Mouse (Mus musculus): ENCODE data around the gene Bcl10. TPM values are rescaled to one million over a fixed set of nuclear protein-coding genes. Genes with fewer than 3 reads are reported as not detected.

The Bcl10 gene
- polyA plus RNA-seq, 1 experiment: 14.7 TPM

DNA sequence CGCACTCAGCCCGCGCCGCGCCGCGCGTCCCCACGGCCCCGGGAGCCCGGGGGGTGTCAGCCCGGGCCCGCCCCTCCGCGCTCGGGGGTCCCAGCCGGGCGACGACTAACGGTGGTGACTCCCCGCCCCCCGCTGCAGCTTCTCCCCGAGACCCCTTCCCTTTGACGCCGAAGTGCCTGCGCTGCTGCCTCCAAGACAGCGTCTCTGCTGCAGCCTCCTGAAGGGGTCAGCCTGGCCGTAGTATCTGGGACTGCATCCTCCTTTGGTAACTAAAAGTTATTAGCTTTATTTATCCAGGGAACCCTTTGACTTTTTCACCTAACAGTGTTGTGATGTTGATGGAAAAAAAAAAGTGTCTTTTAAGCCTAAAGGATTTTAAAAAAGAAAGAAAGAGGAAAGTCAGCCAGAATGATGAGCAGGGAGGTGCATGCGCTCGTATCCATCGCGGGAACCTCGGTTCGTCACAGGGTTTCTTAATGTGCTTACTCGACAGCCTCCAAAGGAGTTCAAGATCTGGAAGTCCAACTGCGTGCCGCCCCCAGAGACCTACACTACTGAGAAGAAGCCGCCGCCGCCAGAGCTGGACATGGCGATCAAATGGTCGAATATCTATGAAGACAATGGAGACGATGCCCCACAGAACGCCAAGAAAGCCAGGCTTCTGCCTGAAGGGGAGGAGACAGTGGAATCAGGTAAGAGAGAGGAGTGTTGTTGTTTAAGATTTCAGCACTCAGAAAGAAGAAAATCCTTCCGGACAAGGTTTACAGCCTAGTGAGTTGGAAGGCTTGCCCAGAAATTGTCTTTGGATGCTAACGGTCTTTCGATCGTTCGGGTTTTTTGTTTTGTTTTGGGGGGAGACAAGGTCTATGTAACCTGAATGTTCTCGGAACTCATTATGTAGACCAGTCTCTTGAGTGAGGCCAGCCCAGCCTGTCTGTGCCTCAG lies 16.1 kb downstream of the Bcl10 start:
- TF ChIP-seq GATA1 (IDR thresholded peaks at IDR 0.05; ENCODE audit: low read length): no peak

DNA sequence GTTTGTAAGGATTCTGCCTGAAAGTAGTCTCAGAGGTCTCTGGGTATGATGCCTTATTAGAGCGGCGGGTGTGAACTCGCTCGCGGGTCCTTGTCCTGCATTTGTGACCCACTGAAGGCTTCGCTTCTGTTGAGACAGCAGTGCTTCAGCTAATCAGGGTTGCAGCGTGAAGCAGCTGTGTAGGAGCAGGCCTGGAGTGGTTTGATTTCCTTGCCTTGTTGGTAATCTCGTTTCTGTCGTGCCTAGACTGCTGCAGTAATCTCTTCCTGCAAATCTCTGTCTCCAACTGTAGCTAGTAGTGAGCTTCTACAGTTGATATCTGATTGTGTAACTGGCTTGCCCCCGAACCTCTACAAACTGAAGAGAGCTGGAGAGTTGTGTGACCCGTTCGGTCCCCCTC lies 16.8 kb downstream of the Bcl10 start:
- peak; percentile 98 for TF ChIP-seq GATA1 (IDR thresholded peaks at IDR 0.05; ENCODE audit: low read length)

DNA sequence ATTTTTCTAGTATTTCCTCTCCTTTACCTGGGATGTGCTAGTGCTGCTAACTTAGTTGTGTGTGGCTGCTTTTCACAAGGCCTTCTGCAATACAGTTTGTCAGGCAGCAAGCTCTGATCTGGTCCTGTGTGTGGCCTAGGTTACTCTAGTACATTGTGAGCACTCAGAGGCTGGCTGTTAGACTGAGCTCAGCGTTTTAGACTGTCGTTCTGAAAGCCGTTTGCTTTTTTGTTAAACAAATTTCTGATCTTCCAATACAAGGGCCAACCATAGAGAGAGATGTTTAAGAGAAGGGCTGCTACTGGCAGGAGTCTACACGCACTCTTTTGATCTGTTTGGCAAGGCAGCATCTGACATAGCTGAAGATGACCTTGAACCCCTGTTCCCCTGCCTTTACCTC lies 17.4 kb downstream of the Bcl10 start:
- no peak for TF ChIP-seq GATA1 (IDR thresholded peaks at IDR 0.05; ENCODE audit: low read length)

DNA sequence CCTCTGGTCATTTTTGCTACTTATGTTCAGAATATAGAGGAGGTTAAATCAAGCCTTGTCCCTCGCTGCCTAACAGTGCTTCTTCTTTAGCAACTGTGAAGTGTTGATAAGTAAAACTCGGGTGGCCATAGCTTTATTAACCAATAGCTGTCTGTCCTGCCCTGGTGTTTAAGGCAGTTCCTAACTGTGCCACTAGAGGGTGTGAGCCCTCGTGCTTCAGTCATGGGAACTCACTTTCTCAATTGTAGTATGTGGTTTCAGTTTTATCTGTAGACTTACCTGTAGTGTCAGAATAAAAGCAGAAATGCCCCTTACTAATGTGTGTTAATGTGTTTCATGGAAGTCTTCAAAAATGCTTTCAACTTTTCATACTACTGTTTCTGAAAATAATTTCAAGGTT lies 19.4 kb downstream of the Bcl10 start:
- TF ChIP-seq GATA1 (IDR thresholded peaks at IDR 0.05; ENCODE audit: low read length): no peak

DNA sequence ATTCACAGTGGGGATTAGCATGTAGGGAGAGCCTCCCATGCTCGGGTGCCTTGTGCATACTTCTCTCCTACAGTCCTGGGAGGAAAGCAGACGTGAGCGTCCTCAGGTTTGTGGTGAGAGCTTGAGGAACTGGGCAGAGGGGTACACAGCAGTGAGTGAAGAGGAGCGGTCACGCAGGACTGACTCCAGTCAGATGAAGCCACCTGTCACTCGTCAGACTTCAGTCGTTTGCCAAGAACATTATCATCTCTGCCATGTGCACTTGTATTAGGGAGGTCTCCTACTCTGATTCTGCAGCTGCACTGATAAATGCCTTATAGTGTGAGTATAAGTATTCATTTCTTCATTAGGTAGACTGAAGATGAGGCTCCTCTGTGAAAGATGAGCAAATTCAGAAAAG lies 21.7 kb downstream of the Bcl10 start:
- TF ChIP-seq GATA1 (IDR thresholded peaks at IDR 0.05; ENCODE audit: low read length): no peak

DNA sequence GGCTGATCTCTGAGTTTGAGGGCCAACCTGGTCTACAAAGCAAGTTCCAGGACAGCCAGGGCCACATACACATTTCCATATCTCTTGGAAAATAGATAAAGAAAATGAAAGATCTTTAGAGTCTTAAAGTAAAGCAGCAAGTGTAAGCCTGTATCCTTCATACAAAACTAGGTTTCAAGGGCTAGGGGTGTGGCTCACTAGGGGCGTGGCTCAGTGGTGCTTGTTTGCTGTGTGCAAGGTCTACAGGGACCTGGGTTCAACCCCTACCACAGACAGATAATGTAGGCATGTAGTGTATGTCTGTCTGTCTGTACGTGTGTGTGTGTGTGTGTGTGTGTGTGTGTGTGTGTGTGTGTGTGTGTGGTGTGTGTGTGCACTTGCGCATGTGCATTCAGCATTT lies 23.3 kb downstream of the Bcl10 start:
- no peak for TF ChIP-seq GATA1 (IDR thresholded peaks at IDR 0.05; ENCODE audit: low read length)

DNA sequence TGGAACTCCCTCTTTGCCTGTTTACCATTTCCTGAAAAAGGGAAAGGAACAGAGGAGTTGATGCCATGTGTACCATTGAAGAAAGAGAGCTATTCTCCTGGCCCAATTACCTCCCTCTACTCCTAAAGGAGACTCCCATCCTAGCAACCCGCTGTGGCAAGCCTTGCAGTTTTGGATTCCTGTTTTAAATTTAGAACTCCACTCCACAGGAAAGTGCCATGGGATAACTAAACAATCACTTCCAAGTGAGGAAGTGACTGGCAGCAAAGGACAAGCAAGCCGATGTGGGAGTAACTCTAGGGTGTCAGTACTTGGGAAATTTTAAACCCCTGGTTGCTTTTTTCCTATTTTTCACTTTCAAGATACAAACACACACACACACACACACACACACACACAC lies 24.1 kb downstream of the Bcl10 start:
- no peak for TF ChIP-seq GATA1 (IDR thresholded peaks at IDR 0.05; ENCODE audit: low read length)

DNA sequence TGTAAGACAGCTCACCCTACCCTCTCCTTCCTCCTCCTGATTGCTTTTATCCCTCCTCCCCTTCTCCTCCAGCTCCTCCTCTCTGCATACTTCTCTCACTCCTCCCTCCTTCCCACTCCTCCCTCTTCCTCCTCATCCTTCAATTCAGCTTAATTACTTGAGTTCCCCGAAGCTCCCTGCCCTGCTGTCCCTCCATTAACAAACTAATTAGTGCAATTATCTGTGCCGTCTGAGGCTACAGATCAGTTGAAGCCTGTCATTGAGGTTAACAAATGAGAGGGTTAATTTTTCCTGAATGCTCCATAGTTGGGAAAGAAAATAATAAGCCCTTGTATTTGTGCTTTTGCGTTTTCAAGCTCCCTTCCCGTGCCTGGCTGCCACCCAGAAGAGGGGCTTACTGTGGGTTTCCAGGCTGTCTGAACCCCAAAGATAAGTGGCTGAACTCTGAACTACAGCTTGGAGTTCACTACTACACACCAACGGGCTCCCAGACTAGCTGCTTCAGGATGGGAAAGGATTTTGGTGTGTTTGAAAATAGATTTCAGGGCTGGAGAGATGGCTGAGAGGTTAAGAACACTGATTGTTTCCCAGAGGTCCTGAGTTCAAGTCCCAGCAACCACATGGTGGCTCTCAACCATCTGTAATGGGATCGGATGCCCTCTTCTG lies 25.1 kb downstream of the Bcl10 start:
- no peak for TF ChIP-seq GATA1 (IDR thresholded peaks at IDR 0.05; ENCODE audit: low read length)

DNA sequence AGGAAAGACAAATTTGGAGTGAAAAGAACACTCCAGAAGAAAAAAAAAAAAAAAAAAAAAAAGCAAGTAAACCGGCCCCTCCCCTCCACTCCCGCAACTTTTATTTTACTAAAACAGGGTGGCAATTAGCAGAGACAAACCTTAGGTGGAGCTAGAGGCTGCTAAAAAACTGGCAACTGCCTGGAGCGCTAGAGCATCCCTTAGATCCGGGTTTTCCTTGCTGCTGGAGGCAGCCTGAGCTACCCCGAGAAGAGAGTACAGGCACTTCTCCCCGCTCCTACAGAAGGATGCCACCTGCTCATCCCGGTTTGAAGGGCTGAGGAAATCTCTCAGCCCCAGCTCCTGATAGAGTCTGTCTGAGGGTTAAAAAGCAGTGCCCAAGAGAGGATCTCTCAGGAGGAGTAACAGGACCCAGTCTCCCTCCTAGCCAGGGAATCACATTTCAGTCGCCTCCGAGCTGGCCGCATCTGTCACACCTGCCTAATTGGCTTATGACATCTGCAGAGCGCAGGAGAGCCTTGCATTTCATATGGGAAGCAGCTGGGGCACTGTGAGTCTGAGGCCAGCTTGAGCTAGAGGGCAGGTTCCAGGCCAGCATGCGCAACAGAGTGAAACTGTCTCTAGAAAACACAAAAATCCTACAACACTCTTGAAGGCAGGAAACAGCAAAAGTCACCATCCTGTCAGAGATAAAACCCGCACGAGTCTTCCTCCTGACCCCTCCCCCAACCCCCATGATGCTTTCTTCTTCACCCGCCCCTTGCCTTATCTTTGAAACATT lies 27.6 kb downstream of the Bcl10 start:
- TF ChIP-seq GATA1 (IDR thresholded peaks at IDR 0.05; ENCODE audit: low read length): no peak

DNA sequence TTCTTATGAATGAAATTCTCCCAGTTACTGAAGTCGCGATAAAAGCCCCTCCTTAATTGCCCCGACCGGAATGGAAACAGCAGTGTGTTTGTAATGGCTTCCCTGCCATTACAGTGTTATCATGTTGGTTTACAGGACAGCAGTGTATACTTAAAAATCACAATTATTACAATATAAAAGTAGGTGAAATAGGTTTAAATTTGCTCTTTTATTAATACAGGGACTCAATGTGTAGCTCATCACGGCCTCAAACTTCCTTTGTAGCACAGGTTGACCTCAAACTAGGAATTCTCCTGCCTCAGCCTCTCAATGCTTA lies 28.2 kb downstream of the Bcl10 start:
- no peak for TF ChIP-seq GATA1 (IDR thresholded peaks at IDR 0.05; ENCODE audit: low read length)

DNA sequence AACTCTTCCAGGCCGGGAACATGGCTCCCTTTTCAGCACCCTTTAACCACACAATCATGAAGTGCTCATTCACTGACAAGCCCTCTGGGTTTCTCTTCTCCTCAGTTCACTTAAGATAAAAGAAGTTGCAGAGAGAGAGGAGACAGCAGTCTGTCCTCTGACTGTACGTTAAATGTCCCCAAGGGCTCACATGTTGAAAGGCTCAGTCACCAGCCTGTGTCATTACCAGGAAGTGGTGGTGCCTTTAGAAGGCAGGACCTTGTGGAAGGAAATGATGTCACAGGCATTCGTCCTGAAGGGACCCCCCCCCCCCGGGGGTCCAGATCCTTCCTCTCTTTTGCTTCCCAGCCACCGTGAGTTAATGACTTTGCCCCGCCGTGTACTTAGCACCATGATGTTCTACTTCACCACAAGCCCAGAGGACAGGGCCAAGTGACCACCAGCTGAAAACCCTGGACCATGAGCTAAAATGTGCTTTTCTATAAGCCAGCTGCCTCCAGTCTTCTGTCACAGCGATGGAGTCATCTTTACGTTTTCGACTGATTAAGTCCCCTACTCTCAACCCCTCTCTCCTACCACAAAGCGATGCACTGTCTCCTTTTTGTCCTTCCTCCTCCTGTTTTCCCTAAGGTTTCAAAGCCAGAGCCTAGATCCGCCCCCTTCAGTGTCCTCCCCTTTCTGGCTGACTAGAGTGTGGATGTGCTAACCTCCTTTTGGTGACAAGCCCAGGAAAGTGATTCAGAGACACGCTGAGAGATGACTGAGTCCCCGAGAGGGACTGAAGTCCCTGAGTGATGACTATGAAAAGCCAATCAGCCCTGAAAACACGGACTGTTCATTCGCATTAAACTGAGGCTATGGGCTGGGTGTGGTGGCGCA lies 28.9 kb downstream of the Bcl10 start:
- no peak for TF ChIP-seq GATA1 (IDR thresholded peaks at IDR 0.05; ENCODE audit: low read length)

DNA sequence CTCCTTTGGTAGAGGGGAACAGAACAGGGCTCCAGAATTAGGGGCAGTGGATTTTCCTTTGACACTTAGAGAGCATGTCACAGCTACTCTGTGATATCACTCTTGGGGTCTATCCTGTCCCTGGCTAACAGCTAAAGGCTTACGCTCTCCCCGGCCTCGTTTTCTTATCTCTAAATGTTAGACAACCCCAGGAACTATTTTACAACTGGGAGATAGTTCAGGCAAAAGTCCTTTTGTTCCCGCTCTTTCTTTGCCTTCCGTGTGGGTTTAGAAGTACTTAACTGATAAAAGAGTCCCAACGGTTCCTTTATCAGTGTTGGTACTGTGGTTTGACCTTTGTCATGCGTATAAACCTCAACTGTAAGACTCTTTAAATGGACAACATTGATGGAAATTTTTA lies 30.3 kb downstream of the Bcl10 start:
- peak; percentile 67 for TF ChIP-seq GATA1 (IDR thresholded peaks at IDR 0.05; ENCODE audit: low read length)

DNA sequence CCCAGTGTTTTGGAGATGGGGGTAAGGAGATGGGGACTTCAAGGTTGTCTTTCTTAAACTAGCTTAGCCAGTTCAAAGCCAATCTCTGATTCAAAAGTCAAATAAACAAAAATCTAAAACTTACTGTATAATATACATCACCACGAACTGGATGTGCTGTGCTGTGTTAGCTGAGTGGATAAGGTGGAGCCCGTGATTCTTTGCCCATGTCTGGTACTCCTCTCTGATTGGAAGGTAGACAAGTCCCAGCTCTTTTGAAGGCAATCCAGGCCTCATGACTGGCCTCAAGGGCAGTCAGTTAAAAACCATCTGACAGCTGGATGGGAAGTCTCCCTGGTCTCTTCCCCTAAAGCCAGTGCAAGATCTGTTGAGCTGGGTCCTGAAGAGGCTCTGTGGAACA lies 30.8 kb downstream of the Bcl10 start:
- TF ChIP-seq GATA1 (IDR thresholded peaks at IDR 0.05; ENCODE audit: low read length): no peak

DNA sequence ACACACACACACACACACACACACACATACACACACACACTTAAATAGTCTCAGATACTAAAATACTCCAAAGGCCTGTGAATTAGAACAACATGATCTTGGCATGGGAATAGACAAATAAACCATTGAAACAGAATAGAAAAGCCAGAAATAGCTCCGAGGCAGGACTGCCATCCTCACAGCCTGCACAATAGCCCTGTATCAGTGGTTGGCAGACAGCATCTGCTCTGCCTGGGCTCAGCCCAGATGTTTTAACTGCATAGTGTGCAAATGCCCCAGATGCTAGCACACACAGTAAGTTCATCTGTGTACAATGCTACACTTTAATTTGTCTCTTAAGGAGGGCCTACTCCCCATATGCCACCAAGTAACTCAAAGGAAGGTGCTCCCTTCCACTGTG lies 37.2 kb downstream of the Bcl10 start:
- no peak for TF ChIP-seq GATA1 (IDR thresholded peaks at IDR 0.05; ENCODE audit: low read length)

DNA sequence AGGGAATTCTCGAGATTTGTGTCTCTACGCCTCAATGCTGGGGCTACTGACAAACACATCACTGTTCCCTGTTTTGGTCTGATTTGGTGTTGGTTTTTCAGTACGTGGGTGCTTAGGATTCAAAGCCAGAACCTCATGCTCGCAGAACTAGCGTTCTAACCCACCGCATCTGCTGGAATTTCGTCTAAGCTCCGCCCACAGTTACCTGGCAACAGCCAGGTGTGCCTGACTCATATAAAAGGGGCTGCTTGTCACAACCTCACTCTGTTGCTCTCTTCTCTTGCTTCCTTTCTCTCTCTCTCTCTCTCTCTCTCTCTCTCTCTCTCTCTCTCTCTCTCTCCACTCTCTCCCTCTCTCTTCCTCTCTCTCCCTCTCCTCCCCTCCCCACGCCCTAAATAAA lies 39.8 kb downstream of the Bcl10 start:
- TF ChIP-seq GATA1 (IDR thresholded peaks at IDR 0.05; ENCODE audit: low read length): no peak

Data from G1E-ER4 (cell line).